Mouse (Mus musculus) cerebral cortex, adult 2 months (tissue): ENCODE data around the gene Tmem51.

Source experiments
- WGBS: fragments of 180-500 bp; shearing (Covaris S2); methylation state at CpG from one replicate; pipeline ENCODE4 v1.1.7; 2018; 5-methylcytosine and 5-hydroxymethylcytosine counted together

Tmem51 gene

DNA sequence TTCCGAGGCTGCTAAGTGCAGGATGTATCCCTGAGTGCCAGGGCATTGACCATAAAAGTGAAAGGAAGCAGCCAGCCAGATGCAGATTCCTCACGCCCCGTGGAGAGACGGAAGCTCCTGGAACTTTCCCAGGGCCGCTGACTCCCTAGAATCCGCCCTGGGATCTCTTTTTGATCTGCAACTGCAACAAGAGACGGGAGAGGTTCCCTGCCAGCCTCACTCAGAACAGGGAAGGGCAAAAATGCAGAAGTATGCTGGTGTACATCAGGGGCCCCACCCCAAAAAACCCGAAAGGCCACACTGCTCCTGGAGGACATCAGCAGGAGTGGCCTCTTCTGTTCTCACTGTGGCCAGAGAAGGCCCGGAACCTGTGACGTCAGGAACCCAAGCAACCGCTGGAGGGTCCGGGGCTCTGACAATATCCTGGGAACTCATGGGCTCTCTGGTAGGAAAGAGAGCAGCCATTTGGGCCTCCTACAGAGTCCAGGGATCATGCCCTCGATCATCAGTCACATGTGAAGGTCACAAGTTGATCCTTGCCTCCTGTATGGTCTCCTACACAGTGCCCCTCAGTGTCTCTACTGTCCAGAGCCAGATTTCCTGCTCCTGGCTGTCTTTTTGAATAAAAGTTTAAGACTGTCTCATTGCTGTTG lies 2.3 kb downstream of the Tmem51 start:
- 56% methylated on average over 13 of the region's 13 CpGs for WGBS

DNA sequence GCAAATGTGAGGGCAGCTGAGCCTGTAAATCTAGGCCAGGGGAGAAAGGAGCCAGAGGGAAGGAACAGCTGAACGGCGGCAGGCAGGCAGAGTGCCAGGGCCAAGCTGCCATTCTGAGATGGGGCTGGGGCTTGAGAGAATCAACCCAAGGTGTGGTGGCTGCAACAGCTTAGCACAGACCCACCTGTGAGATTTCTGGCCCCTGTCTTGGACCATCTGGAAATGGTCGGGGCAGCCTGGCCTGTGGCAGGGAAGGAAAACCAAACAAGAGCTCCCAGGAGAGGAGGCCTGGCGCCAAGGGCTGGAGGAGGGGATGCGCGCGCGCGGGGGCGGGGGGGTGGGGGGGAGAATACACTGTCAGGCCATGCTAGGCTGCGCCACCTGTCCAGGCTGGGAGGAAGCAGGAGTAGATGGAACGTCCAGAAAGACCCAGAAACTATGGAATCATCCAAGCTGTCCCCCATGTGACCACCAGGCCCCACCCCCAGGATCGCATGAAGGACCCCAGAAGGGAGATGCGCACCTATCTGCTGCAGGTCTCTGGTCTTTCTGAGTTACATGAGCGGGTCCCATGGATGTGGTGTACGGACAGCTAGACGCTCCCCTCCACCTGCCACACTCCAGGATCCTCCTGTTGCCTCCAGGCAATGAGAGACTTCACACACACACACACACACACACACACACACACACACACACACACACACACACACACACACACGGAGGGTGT lies 3.0 kb downstream of the Tmem51 start:
- WGBS: 38% methylated on average over 18 of the region's 18 CpGs

DNA sequence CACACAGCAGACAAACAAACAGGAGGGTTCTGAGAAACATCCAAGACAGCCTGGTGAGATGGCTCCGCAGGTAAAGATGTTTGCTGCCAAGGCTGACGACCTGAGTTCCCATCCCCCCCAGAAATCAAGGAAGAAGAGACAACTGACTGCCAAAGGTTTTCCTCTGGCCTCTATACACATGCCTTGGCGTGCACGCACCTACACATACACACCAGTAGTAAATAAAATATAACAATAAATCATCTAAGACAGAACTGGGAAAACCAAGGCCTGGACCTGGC lies 3.7 kb downstream of the Tmem51 start:
- 76% methylated on average over 4 of the region's 4 CpGs for WGBS

DNA sequence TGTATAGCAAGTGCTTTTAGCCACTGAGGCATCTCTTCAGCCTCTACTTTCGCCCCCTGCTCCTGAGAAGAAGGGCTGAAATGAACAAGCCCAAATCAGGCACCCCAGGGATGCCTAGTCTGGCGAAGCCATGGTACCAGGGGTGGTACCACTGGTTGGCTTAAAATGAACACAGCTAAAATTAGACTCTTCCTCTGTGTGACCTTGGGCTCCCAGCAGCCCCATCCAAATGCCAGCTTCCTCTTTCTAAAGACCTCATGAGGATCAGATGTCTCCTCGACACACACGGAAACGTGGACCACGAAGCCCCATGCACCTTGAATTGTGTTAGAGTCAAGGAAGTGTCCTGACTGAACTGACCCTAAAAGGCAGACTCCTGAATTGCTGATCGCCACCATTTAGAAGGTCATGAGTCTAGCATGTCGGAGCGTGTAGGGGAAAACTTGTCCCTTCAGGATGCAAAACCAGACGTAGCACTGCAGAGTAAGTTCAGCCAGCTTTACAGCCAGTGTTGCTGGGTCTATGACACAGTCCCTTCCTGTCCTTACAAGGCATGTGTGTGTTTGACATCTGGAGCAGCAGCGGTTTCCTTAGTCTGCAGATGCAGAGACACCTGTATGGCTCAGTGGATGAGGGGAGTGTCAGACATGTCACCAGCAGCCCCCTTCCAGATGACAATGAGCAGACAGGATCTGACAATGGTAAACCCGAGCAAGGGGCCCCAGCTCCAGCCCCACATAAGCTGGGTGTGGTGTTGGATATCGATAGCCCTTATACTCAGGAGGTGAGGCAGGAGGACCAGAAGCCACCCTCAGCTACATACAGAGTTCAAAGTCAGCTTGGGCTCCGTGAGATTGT lies 4.2 kb downstream of the Tmem51 start:
- WGBS: 85% methylated on average over 14 of the region's 14 CpGs

DNA sequence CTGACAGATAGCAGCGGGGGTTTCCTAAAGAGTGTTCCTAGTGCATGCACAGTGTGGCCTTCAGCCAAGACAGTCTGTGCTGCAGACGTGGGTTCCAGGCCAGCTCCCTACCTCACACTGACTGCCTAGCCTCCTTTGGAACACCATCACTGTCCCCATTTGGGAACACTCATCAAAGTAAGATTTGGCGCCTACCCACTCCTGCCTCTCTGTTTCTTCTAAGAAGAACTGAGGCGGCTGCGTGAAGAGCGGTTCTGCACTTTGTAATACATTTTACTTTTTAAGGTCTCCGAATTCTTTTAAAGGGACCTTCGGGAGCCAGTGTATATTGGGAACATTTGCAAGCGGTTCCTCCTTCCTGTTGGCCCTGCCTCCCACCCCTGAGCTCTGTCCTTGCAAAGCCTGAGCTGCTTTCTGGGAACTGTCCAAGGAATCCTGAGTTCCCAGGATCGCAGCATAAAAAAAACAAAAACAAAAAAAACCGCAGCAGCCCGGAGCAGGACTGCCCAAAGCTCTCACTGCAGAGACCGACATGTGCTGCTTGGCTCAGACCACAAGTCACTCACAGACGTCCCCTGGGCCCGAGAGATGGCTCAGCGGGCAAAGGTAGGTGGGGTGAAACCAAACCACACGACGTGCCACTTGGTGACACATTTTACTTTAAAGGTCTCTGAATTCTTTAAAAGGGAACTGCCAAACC lies 6.4 kb downstream of the Tmem51 start:
- 21% methylated on average over 18 of the region's 18 CpGs for WGBS

DNA sequence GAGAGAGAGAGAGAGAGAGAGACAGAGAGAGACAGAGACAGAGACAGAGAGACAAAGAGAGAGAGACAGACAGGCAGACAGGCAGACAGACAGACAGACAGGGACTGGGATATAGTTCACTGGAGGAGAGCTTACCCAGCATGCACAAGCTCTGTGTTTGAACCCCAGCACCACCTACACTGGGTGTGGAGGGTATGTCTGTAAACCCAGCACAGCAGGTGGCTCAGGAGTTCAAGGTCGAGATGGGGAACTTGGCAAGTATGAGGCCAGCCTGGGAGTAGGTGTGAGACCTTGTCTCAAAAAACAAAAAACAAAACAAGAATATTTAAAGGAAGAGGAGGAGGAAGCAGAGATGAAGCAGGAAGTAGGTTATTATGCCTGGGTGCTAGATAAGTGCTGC lies 7.2 kb downstream of the Tmem51 start:
- 55% methylated on average over 1 of the region's 1 CpGs for WGBS

DNA sequence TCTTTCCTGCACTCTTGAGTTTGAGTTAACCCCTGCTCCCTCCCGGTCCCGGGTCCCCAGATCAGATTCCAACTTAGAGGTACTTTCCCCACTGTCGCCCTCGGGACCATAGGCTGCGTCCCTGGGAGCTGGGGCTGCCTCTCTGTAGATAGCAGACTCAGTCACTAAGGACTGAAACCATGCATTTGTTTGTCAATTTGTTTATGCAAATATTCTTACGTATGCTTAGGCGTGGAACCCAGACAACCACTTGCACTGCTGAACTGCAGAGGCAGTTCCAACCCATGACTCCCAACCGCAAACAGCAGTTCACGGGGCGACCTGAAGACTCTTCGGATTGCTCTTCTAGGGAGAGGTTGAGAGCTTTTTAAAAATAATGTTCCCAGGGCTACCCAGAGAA lies 8.2 kb downstream of the Tmem51 start:
- 85% methylated on average over 11 of the region's 11 CpGs for WGBS

DNA sequence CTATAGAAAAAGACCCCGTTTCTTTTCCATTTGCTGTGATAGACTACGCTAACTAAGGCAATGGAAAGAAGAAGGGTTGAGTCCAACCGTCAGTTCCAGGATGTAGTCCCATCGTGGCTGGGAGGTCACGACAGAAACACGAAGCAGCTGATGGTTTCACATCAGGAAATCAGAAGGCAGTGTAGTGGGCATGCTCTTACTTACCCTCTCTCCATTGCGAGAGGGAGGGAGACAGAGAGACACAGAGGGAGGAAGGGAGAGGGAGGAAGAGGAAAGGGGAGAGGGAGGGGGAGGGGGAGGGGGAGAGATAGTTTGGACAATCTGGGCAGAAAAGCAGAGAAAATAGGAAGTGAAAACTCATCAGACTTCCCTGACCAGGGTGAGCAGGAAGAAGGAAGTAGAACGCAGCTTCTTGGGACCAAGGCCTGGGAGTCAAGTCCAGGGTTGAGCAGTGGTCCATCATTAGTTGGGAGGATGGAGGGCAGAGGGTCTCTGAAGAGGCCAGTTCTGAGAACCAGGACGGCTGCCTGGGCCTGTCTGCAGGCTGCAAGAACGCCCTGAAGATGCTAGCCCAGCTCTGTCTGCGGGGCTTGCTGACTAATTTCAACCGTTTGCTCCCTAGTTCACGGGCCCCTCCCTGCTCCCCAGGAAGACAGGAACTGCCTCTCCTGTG lies 9.9 kb downstream of the Tmem51 start:
- whole genome bisulfite sequencing: 75% methylated on average over 13 of the region's 13 CpGs

DNA sequence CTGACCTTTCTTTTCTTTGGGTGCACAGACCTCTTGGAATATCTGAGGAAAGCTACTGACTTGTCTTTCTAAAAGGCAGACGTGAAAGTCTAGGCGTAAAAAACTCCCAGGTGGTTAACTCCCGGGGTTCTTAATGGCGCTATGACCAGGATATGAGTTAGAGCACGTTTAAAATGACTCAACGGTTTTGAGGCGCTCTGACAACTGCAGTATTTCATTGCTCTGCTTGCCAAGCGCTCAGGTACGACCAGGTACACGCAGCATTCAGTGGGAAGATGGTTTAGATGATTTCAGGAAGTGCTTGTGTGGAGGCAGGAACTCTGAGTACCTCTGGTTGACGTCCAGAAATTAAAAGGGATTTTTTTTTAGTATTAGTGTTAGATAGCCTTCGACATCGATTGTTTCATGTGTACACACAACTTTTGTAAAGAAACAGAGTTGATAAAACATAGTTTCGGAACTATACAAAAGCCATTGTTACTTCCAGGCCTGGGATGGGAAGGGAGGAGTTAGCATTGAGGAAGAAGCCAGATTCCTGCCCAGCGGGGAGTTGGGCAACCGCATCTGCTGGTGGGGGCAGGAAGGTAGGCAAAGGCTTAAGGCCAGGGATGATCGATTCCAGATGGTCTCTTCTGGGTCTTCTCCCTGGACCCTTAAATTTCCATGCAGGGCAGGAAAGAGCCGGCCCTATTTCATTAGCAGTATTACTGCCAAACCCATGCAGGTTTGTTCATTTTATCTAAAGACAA lies 12.7 kb downstream of the Tmem51 start:
- WGBS: 58% methylated on average over 18 of the region's 18 CpGs

DNA sequence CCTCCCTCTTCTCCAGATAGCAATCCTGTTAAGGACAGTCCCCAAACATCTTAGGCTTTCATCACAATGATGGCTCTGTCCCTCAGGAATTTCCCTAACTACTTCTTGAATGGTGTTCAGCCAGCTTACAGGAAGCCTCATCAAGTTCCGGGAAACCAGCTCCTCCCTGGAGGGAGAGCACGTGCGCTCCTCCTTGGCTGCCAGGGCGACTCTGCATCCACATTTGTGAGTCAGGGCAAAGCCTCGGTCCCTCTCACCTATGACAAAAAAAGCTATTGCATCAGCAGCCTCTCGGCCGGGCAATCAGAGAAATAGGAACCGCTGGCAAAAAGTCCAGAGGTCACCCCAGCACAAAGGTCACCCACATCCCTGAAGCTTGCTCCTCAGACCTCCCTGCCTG lies 13.3 kb downstream of the Tmem51 start:
- WGBS: 52% methylated on average over 8 of the region's 8 CpGs

DNA sequence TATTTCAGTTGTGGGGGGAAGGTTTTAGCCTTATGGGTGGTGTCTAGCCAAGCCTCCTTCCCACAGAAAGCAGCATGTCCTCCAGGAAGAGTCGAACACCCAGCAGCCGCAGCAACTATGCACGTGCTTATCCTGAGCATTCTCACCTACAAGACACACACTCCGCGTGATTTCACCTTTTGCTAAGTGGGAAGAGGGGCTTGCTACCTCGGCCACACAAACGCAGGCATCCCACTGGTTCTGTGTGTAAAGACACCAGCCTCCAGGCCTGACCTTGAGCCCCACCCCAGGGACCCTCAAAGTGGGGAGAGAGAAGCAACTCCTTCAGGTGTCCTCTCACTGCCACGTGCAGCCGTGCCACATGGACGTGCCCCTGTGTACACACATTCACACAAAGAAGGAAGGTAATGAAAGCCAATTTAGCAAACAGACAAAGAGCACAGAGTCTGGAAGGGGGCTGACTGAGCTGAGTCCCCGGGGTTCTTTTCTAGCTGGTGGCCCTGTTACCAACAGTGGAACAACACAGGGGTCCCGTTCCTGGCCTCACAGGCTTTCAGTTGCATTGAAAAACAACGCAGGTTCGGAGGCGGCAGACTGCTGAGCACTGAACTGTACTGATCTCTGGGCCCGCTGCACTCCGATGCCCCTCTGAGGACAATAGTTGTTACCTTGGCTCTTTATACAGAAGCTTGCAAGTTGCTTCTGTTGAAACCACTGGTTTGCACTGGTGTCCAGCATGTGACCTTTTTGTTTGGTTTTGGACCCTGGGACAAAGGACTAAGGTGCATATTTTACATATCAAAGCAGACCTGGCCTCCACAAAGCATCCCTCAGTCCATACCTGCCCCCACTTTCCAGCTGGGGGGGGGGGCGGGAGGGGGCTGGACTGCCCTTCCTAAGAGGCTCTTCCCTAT lies 14.9 kb downstream of the Tmem51 start:
- WGBS: 67% methylated on average over 18 of the region's 18 CpGs

DNA sequence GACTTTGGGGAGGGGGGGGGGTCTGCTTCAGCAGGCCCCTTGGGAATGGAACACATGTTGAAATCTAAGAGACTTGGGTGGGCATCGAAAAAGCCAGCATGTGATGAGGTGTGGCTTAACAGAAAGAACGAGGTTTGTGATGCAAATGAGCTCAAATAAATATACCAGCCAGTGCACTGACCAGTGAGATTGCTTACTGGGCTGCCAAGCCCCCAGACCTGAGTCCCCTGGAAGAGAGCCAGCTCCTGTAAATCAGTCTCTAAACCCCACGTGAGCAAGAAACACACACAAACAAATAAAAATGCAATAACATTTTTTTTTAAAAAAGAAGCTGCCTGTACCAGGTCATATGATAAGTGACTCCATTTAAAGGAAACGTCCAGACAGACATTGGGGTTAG lies 17.5 kb downstream of the Tmem51 start:
- WGBS: 60% methylated on average over 4 of the region's 4 CpGs

DNA sequence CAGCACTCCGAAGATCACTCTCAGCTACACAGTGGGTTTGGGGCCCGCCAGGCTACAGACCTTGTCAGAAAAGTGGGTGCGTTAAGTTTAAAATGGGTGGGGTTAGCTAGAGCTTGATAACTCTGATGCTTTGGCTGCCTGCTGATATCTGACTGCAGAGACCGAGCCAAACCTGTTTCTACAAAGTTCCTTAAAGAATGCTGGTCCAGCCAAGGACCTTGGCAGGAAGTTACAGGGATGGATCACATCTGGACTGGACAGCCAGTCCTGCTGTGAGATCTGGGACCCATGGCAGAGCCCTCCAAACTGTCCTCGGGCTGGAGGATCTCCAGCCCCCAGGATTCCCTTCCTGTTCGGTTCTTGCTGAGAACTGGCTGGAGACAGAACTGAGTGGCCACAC lies 18.3 kb downstream of the Tmem51 start:
- 68% methylated on average over 6 of the region's 6 CpGs for WGBS

DNA sequence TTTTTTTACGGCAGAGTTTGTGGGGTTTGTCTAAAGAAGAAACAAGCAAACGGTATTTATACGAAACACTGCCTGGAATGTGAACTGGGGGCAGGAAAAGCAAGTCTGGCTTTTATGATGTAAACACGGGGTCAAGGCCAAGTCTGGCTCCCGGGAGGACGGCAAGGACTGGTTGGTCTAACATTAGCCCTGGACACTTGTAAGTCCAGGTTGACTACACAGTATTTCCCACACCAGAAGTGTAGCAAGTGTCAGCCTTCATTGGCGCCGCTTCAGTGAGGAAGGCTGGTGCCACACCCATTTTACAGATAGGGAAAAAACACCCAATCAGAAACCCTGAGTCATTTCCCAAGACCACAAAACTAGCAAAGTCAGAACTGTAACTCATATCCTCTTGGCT lies 18.8 kb downstream of the Tmem51 start:
- 84% methylated on average over 8 of the region's 8 CpGs for WGBS

DNA sequence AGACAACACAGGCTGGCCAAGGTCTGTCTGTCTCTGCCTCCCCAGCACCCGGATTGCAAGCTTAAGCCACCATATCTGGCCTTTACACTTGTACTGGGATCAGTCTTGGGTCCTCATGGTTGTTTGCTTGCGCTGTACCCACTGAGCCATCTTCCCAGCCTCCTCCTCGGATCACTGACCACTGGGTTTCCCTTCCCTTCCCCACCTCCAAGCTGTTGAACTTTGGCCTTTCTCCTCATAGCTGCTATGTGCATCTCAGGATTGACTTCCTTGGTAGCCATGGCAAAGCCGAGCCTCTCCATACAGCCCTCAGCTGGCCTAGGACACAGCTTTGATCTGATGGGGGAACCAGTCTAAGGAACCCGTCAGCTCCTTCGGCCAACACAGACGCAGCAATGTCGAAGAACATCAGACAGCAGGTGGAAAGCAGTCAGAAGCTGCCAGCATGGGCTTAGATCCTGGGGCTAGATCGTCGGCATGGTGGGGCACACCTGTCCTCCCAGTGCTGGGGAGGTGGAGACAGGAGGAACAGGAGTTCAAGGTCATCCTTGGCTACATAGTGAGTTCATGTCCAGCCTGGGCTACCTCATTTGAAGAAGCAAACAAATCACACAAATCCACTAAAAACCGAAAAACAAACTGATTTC lies 19.4 kb downstream of the Tmem51 start:
- 86% methylated on average over 11 of the region's 11 CpGs for WGBS

DNA sequence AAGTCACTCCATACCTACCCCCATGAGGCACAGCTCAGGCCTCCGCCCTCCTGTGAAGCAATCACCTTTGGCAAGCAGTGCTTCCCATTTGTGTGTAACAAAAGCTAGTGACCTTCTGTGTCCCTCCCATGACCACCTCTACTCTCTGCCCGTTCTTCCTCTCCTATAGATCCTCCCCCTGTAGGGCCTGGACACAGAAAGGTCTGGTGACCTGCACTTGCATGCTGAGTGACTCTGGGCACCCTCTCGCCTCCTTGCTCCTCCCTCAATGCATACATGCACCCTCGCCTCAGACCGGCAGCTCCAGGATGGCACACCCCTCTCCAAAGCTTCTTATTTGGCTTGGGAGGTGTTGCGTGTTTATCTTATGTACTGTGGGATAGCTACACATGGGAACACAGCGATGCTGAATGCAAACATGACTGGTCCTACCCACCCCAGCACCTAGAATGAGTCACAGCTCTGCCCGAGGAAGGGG lies 21.0 kb downstream of the Tmem51 start:
- WGBS: 92% methylated on average over 8 of the region's 8 CpGs

DNA sequence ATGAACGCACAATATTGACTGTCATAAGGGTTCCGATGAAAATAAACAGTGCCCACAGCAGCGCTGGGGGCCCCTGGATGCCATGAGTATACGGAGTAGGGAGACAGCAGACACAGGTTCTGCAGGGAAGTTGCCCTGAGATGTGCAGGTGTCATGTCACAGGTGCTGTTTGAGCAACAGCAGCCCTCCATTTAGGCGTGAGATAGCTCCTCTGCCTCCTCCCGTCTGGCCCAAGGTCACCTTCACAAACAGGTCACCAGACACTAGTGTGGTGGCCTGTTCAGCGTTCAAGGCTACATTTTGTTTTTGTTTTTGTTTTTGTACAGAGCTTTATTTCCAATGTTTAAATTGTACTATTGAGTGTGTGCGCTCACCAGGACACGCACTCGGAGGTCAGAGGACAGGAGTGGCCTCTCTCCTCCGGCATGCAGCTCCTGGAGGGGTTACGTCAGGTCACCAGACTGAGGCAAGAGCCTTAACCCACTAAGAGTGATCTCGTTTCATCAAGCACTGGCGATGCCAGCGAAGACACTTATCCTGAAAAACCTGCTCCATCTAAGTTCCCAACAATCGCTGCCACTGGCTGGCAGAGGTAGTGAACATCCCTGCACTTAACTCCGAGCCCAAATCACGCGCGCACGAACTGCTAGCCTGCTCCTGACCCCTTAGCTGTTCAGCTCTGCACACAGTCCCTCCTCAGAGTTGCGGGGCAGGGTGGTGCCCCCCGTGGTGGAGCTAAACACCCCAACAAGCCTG lies 22.4 kb downstream of the Tmem51 start:
- WGBS: 88% methylated on average over 23 of the region's 23 CpGs
